Mouse (Mus musculus) mammary gland, adult 2 months (tissue): ENCODE data around the gene Dpm3. TPM values are rescaled to one million over a fixed set of nuclear protein-coding genes. Genes with fewer than 3 reads are reported as not detected.

ENCODE experiments used
- polyA plus RNA-seq: library from polyadenylated mRNA; depleted of rRNA; stranded (reverse); fragments of >200 nt; gene quantifications from 2 replicates; pipeline ENCODE4 v1.2.3, GENCODE M21; 2012; ENCODE audit warnings: low replicate concordance; rRNA removed

Dpm3 gene
- 493 and 778 TPM in 2 replicates for polyA plus RNA-seq

GRCm38 (mm10) chr3:89259076-89259475 lies at the start of gene Dpm3:
Gene Dpm3 (plus strand): TSS chr3:89259358.

GRCm38 (mm10) chr3:89214681-89215411 lies 44.3 kb upstream of the Dpm3 start, which contains the start of gene Thbs3:
Gene Thbs3 (plus strand): TSS chr3:89215180.

GRCm38 (mm10) chr3:89226900-89227299 lies 32.3 kb upstream of the Dpm3 start, which contains the start of gene Mtx1:
Gene Mtx1 (minus strand): TSS chr3:89227088.

GRCm38 (mm10) chr3:89228836-89229235 lies 30.3 kb upstream of the Dpm3 start, which contains the start of gene Muc1:
Gene Muc1 (plus strand): TSS chr3:89229057.

GRCm38 (mm10) chr3:89245688-89246171 lies 13.4 kb upstream of the Dpm3 start, which contains the start of gene Krtcap2:
Gene Krtcap2 (plus strand): TSS chr3:89245966.

GRCm38 (mm10) chr3:89246261-89247100 lies 12.7 kb upstream of the Dpm3 start, which contains the start of gene Trim46:
Gene Trim46 (minus strand): TSS chr3:89246309.

GRCm38 (mm10) chr3:89270051-89270755 lies 11.0 kb downstream of the Dpm3 start, which contains the start of gene Slc50a1:
Gene Slc50a1 (minus strand): TSS chr3:89270570.

GRCm38 (mm10) chr3:89280606-89281511 lies 21.7 kb downstream of the Dpm3 start, which contains the start of gene Efna1:
Gene Efna1 (minus strand): TSS chr3:89281142.

Other genes starting within 250 kb of the Dpm3 start
- gene Rusc1, start 166.0 kb upstream of the Dpm3 start, polyA plus RNA-seq, result 43.9 and 51.7 TPM in 2 replicates
- not detected in 2 replicates for gene Gm43738, start 158.3 kb upstream of the Dpm3 start, polyA plus RNA-seq
- 69.2 and 93.9 TPM in 2 replicates for gene Fdps, start 157.4 kb upstream of the Dpm3 start, polyA plus RNA-seq
- 1.2 TPM in 1 of 2 replicates, not detected in the other for gene Pklr, start 123.2 kb upstream of the Dpm3 start, polyA plus RNA-seq
- 1.7 and 5.4 TPM in 2 replicates for gene Hcn3, start 99.2 kb upstream of the Dpm3 start, polyA plus RNA-seq
- gene Clk2, start 94.6 kb upstream of the Dpm3 start, polyA plus RNA-seq, result 52.1 and 77.2 TPM in 2 replicates
- 149 and 198 TPM in 2 replicates for gene Scamp3, start 81.9 kb upstream of the Dpm3 start, polyA plus RNA-seq
- 60.1 and 120 TPM in 2 replicates for gene Fam189b, start 76.2 kb upstream of the Dpm3 start, polyA plus RNA-seq
- 64.0 and 119 TPM in 2 replicates for gene Gba, start 56.4 kb upstream of the Dpm3 start, polyA plus RNA-seq
- gene Thbs3, start 44.2 kb upstream of the Dpm3 start, polyA plus RNA-seq, result 50.0 and 62.6 TPM in 2 replicates
- gene Mtx1, start 32.3 kb upstream of the Dpm3 start, polyA plus RNA-seq, result 162 and 208 TPM in 2 replicates
- 12.4 and 14.5 TPM in 2 replicates for gene Muc1, start 30.3 kb upstream of the Dpm3 start, polyA plus RNA-seq
- 189 and 281 TPM in 2 replicates for gene Krtcap2, start 13.4 kb upstream of the Dpm3 start, polyA plus RNA-seq
- gene Trim46, start 13.0 kb upstream of the Dpm3 start, polyA plus RNA-seq, result 10.8 and 22.3 TPM in 2 replicates
- 258 and 285 TPM in 2 replicates for gene Slc50a1, start 11.2 kb downstream of the Dpm3 start, polyA plus RNA-seq
- gene Efna1, start 21.8 kb downstream of the Dpm3 start, polyA plus RNA-seq, result 35.6 and 37.1 TPM in 2 replicates
- gene Efna3, start 63.6 kb downstream of the Dpm3 start, polyA plus RNA-seq, result 8.6 and 12.4 TPM in 2 replicates
- 6.3 and 14.3 TPM in 2 replicates for gene Efna4, start 78.7 kb downstream of the Dpm3 start, polyA plus RNA-seq
- gene Adam15, start 90.6 kb downstream of the Dpm3 start, polyA plus RNA-seq, result 232 and 296 TPM in 2 replicates
- 2.8 and 6.0 TPM in 2 replicates for gene Dcst2, start 102.6 kb downstream of the Dpm3 start, polyA plus RNA-seq
- 1.5 and 1.9 TPM in 2 replicates for gene Dcst1, start 105.9 kb downstream of the Dpm3 start, polyA plus RNA-seq
- 77.1 and 147 TPM in 2 replicates for gene Zbtb7b, start 135.4 kb downstream of the Dpm3 start, polyA plus RNA-seq
- 2.2 TPM in 1 of 2 replicates, not detected in the other for gene Lenep, start 143.4 kb downstream of the Dpm3 start, polyA plus RNA-seq
- gene Flad1, start 152.5 kb downstream of the Dpm3 start, polyA plus RNA-seq, result 50.9 and 64.9 TPM in 2 replicates
- gene Cks1b, start 159.0 kb downstream of the Dpm3 start, polyA plus RNA-seq, result 18.1 and 21.4 TPM in 2 replicates
- 96.7 and 114 TPM in 2 replicates for gene Shc1, start 159.1 kb downstream of the Dpm3 start, polyA plus RNA-seq
- 36.0 and 171 TPM in 2 replicates for gene Pygo2, start 170.9 kb downstream of the Dpm3 start, polyA plus RNA-seq
- 54.5 and 82.1 TPM in 2 replicates for gene Pbxip1, start 177.3 kb downstream of the Dpm3 start, polyA plus RNA-seq
- 44.4 and 46.6 TPM in 2 replicates for gene Pmvk, start 195.2 kb downstream of the Dpm3 start, polyA plus RNA-seq